Comparison of ENCODE assay signal across 8 mouse cellular contexts in genomic region chr8:8657692-8658355, GRCm38 (mm10). TPM values are rescaled to one million over a fixed set of nuclear protein-coding genes. Genes with fewer than 3 reads are reported as not detected.
DNase-seq lines count a peak whose midpoint lies in the region; ATAC-seq lines count a peak whose summit lies in the region.

No protein-coding gene starts in this region.

- no peak for DNase-seq in liver, embryonic 11.5 days (ENCODE audit: low spot score)
- no peak for DNase-seq in liver
- peak; percentile 55 for DNase-seq in forebrain, embryonic 11.5 days (ENCODE audit: low spot score)
- no peak for DNase-seq in cerebellum, postnatal 36 days
- no peak for DNase-seq in layer of hippocampus, adult 9-10 months (ENCODE audit: low spot score)

- peaks cover 4% of the 10 kb centered on the region; the same call in 1 of the 2 replicates for H3K4me1 ChIP-seq in liver, embryonic 11.5 days (replicated peaks; ENCODE audit: control insufficient read depth, insufficient read depth, low read length)
- H3K4me1 ChIP-seq in forebrain, embryonic 11.5 days (replicated peaks; ENCODE audit: control insufficient read depth, insufficient read depth, low read length), result peaks cover 22% of the 10 kb centered on the region; the same call in 1 of the 2 replicates
- peaks cover 52% of the 10 kb centered on the region for H3K4me1 ChIP-seq in limb, embryonic 13.5 days
- peaks cover 23% of the 10 kb centered on the region; the same call in 1 of the 2 replicates for H3K4me1 ChIP-seq in stomach, embryonic 14.5 days (ENCODE audit: control insufficient read depth, insufficient read depth, low read length)

- peak overlapping the region; percentile 91 for H3K4me2 ChIP-seq in liver, embryonic 11.5 days
- peak overlapping the region; percentile 92 for H3K4me2 ChIP-seq in forebrain, embryonic 11.5 days (ENCODE audit: low read depth, low read length, severe bottlenecking)
- H3K4me2 ChIP-seq in limb, embryonic 13.5 days (replicated peaks), result peak overlapping the region; percentile 89
- H3K4me2 ChIP-seq in stomach, embryonic 14.5 days (replicated peaks; ENCODE audit: low read depth, low read length), result peak overlapping the region; percentile 70

- peak overlapping the region; percentile 8; the same call in 1 of the 2 replicates for H3K9ac ChIP-seq in liver, embryonic 11.5 days (ENCODE audit: low read depth, low read length)
- peak overlapping the region; percentile 91 for H3K9ac ChIP-seq in forebrain, embryonic 11.5 days (ENCODE audit: low read length)
- peak overlapping the region; percentile 96 for H3K9ac ChIP-seq in limb, embryonic 13.5 days
- H3K9ac ChIP-seq in stomach, embryonic 14.5 days (replicated peaks; ENCODE audit: low read depth, low read length), result peak overlapping the region; percentile 90

- no peak overlapping the region for H3K27ac ChIP-seq in liver, embryonic 11.5 days (ENCODE audit: low read depth, low read length)
- peak overlapping the region; percentile 67; the same call in 1 of the 2 replicates for H3K27ac ChIP-seq in forebrain, embryonic 11.5 days (ENCODE audit: low read depth, low read length)
- H3K27ac ChIP-seq in limb, embryonic 13.5 days, result peak overlapping the region; percentile 76; the same call in 1 of the 2 replicates
- peak overlapping the region; percentile 80; the same call in 1 of the 2 replicates for H3K27ac ChIP-seq in stomach, embryonic 14.5 days (ENCODE audit: low read length)

- 55% methylated on average over 5 of the region's 5 CpGs for WGBS in liver, embryonic 11.5 days
- WGBS in forebrain, embryonic 11.5 days, result 2% methylated on average over 5 of the region's 5 CpGs
- 43% methylated on average over 5 of the region's 5 CpGs for WGBS in limb, embryonic 13.5 days
- WGBS in stomach, embryonic 14.5 days, result 27% methylated on average over 5 of the region's 5 CpGs

- ATAC-seq in liver, embryonic 11.5 days (replicated peaks; ENCODE audit: low FRiP score), result no peak
- ATAC-seq in forebrain, embryonic 11.5 days (replicated peaks; ENCODE audit: low FRiP score), result no peak
- ATAC-seq in limb, embryonic 13.5 days (ENCODE audit: low FRiP score, low read depth), result no peak
- ATAC-seq in stomach, embryonic 14.5 days (ENCODE audit: insufficient number of reproducible peaks, insufficient read depth, low FRiP score, low read depth), result no peak
- no peak for ATAC-seq in CD4-positive, CD25-positive, alpha-beta regulatory T cell, adult 4 months

- peaks cover 25% of the 10 kb centered on the region for H3K27me3 ChIP-seq in liver, embryonic 11.5 days (replicated peaks; ENCODE audit: control insufficient read depth, insufficient read depth, low read length)
- no peaks in the 10 kb centered on the region; the same call in 1 of the 2 replicates for H3K27me3 ChIP-seq in forebrain, embryonic 11.5 days (ENCODE audit: control insufficient read depth, insufficient read depth, low read length)
- H3K27me3 ChIP-seq in limb, embryonic 13.5 days, result no peaks in the 10 kb centered on the region
- H3K27me3 ChIP-seq in stomach, embryonic 14.5 days (ENCODE audit: control insufficient read depth, insufficient read depth, low read length), result no peaks in the 10 kb centered on the region

- H3K4me3 ChIP-seq in liver, embryonic 11.5 days (ENCODE audit: low read depth, low read length), result peak overlapping the region; percentile 59
- peak overlapping the region; percentile 80 for H3K4me3 ChIP-seq in forebrain, embryonic 11.5 days (ENCODE audit: low read depth, low read length)
- H3K4me3 ChIP-seq in limb, embryonic 13.5 days, result peak overlapping the region; percentile 96
- peak overlapping the region; percentile 79 for H3K4me3 ChIP-seq in stomach, embryonic 14.5 days (ENCODE audit: low read depth, low read length)

- no peaks in the 10 kb centered on the region for H3K36me3 ChIP-seq in liver, embryonic 11.5 days (ENCODE audit: control insufficient read depth, insufficient read depth, low read length)
- H3K36me3 ChIP-seq in forebrain, embryonic 11.5 days (ENCODE audit: control insufficient read depth, insufficient read depth, low read length), result no peaks in the 10 kb centered on the region; the same call in 1 of the 2 replicates
- H3K36me3 ChIP-seq in limb, embryonic 13.5 days, result no peaks in the 10 kb centered on the region; the same call in 1 of the 2 replicates
- no peaks in the 10 kb centered on the region; the same call in 1 of the 2 replicates for H3K36me3 ChIP-seq in stomach, embryonic 14.5 days (ENCODE audit: control insufficient read depth, insufficient read depth, low read length)

- H3K9me3 ChIP-seq in liver, embryonic 11.5 days (ENCODE audit: control insufficient read depth, low read length), result no peaks in the 10 kb centered on the region
- no peaks in the 10 kb centered on the region for H3K9me3 ChIP-seq in forebrain, embryonic 11.5 days (ENCODE audit: control insufficient read depth, low read length)
- no peaks in the 10 kb centered on the region for H3K9me3 ChIP-seq in limb, embryonic 13.5 days
- no peaks in the 10 kb centered on the region for H3K9me3 ChIP-seq in stomach, embryonic 14.5 days (ENCODE audit: control insufficient read depth, low read depth, low read length)

RNA-seq across cellular contexts. Expression of gene Efnb2, which starts 3.2 kb away (rescaled TPM):
- polyA plus RNA-seq in liver, embryonic 11.5 days (2014; fragmentation: Nextera tagmentation; extraction: Ambion mirVana), result 7.6 and 8.0 TPM in 2 replicates
- polyA plus RNA-seq in forebrain, embryonic 11.5 days (2014; fragmentation: Nextera tagmentation; extraction: Ambion mirVana), result 51.8 and 54.6 TPM in 2 replicates
- polyA plus RNA-seq in limb, embryonic 13.5 days (2015; fragmentation: Nextera tagmentation; extraction: Ambion mirVana), result 32.6 and 33.3 TPM in 2 replicates
- 28.6 and 30.4 TPM in 2 replicates for polyA plus RNA-seq in stomach, embryonic 14.5 days (2014; fragmentation: Nextera tagmentation; extraction: Ambion mirVana)
- polyA plus RNA-seq in CD4-positive, CD25-positive, alpha-beta regulatory T cell, adult 4 months (2017; shearing (Covaris generic)), result under 1 TPM; 0.16 to 0.24 TPM

RNA-seq across cellular contexts. Expression of gene Arglu1, which starts 32.5 kb away (rescaled TPM):
- polyA plus RNA-seq in liver, embryonic 11.5 days (2014; fragmentation: Nextera tagmentation; extraction: Ambion mirVana), result 87.2 and 88.2 TPM in 2 replicates
- 163 and 171 TPM in 2 replicates for polyA plus RNA-seq in forebrain, embryonic 11.5 days (2014; fragmentation: Nextera tagmentation; extraction: Ambion mirVana)
- 188 and 200 TPM in 2 replicates for polyA plus RNA-seq in limb, embryonic 13.5 days (2015; fragmentation: Nextera tagmentation; extraction: Ambion mirVana)
- 151 and 156 TPM in 2 replicates for polyA plus RNA-seq in stomach, embryonic 14.5 days (2014; fragmentation: Nextera tagmentation; extraction: Ambion mirVana)
- 100 to 1,000 TPM; 162 to 193 TPM for polyA plus RNA-seq in CD4-positive, CD25-positive, alpha-beta regulatory T cell, adult 4 months (2017; shearing (Covaris generic))

Comparison
In these comparisons a context has a peak if more than half of its experiments do, and no peak if none do; other contexts are left out.
1. H3K9ac ChIP-seq: peak in every context shown above with its lines; median percentile 96 in limb, embryonic 13.5 days; 91 in forebrain, embryonic 11.5 days; 90 in stomach, embryonic 14.5 days; 8 in liver, embryonic 11.5 days.